Mouse (Mus musculus) ES-E14 (cell line): ENCODE results near the gene Sfxn5.
A peak's percentile ranks its signal among the peaks of the same experiment; 100 is the strongest.

ENCODE experiments used
- HCFC1 ChIP-seq: IDR thresholded peaks from 2 replicates; pipeline ENCODE4 v1.6.1; 2012; ENCODE audit warnings: low read length, inconsistent platforms, borderline replicate concordance; ENCODE audit not compliant: insufficient read depth
- ZC3H11A ChIP-seq: IDR thresholded peaks from 2 replicates; pipeline ENCODE4 v1.6.1; 2012; ENCODE audit warnings: low read depth, mild to moderate bottlenecking, inconsistent platforms, low read length, borderline replicate concordance
- ZNF384 ChIP-seq: IDR thresholded peaks from 2 replicates; pipeline ENCODE4 v1.6.1; 2012; ENCODE audit warnings: low read depth, low read length, inconsistent platforms

GRCm38 (mm10) chr6:85353706-85354105 is 20.5 kb upstream of the Sfxn5 start:
- 0 out of 2 replicates have a peak, but pooled peaks have one; percentile 5 for TF ChIP-seq ZC3H11A
- no peak for TF ChIP-seq HCFC1
- TF ChIP-seq ZNF384: no peak
